Mouse (Mus musculus) urinary bladder, postnatal 14 days (tissue): ENCODE data around the gene Tmem114.

Experiments
- DNase-seq: peaks from one replicate; pipeline ENCODE4 v3.0.0; 2021; ENCODE audit warnings: low spot score

The Tmem114 gene

DNA sequence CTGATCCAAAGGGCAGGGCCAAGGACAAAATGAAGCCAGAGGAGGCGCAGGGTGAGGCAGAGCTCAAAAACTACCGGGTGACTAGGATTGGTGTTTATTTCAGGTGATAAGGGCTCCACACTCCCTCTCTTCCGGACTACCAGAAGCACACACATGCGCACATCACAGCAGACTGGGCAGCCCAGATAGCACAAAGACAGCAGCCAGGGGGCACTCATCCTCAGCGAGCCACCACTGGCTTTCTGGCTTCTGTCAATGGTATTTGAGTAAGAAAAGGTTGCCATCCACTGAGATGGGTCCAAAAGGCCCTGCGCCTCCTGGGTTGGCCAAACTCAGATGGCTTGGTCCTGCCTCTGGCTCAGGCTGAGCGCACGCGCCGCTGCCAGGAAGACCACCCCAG, 15.7 kb downstream of the Tmem114 start:
- DNase-seq, result no peak

GRCm38 (mm10) chr16:8406708-8407107, 18.2 kb downstream of the Tmem114 start:
- peak; percentile 65 for DNase-seq

DNA sequence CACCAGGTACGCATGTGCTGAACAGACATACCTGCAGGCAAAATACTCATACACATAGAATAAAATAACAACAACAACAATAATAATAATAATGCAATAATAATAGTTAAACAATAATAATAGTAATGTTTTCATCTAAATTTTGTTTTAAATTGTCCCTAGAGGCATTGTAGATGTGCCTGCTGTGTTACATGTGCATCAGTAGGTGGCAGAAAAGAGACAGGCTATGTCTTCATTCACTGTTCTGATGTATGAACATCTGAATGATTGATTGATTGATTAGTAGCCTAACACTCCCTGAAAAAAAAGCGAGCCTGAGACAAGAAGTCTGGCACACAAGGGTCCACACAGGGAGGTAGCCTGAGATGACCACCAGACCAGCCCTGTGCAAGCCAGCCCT, 22.3 kb downstream of the Tmem114 start:
- no peak for DNase-seq

DNA sequence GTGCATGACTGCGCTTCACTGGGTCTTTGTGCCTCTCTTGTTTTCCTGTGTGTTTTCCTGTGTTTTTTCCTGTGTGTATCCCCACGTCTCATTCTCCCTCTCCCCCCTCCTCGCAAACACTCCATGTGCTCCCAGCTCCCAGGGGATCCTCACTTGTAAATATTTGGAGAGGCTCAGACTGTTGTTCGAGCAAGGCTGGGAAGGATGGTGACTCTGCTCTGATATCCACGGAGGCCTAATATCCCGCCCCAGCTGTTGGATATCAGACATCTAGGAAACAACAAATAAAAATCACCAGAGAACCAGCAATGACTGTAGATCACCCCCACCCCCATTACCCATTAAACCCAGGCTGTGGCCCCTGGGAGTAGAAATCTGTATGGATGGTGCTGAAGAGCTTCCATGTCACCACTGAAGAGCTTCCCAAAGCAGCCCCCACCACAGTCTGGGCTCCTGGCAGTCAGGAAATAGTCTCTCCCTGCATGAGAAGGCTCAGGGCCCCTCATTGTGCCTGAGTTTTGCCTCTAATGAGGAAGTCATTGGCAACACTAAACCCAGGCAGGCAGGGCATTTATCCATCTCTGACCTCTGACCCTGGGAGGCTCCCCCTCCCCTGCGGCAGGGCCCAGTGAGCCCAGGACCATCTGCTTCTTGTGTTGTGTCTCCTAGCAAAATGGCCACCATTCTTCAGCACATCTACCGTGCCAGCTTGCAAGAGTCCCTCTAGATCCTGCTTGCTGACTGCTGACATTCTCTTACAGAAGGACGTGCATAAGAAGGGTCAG, 23.6 kb downstream of the Tmem114 start:
- DNase-seq, result no peak

DNA sequence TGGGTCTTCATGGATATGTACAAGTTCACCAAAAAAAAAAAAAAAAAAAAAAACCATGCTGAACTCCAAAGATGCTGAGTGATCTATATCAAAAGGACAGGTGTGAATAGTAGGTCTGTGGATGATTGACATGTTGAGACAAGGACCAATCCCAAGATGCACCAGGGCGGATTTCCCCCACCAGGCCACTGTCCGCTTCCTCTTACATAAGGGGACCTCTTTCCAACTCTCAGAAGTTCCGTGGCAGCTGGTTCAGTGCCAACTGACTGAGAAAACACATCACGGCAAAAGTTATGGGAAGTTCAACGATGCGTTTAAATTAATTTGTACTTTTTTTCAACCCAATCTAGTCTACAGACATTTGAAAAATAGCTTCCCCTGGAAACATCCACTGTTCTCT, 25.1 kb downstream of the Tmem114 start:
- DNase-seq, result no peak

GRCm38 (mm10) chr16:8394946-8395345, 30.0 kb downstream of the Tmem114 start:
- DNase-seq, result no peak

DNA sequence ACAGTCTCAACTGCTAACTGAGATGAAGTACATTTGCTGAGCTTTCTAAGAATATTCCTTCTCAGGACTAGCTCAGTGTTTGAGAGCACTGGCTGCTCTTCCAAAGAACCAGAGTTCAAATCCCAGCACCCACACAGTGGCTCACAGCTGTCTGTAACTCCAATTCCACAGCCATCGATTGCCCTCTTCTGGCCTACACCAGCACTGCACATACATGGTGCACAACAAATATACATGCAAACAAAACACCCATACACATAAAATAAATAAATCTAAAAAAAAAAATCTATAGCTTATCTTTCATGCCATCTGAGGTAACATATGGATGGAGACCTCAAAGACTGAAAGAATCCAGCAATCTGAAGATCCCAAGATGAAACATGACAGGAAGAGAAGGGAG, 36.4 kb downstream of the Tmem114 start:
- DNase-seq, result no peak

DNA sequence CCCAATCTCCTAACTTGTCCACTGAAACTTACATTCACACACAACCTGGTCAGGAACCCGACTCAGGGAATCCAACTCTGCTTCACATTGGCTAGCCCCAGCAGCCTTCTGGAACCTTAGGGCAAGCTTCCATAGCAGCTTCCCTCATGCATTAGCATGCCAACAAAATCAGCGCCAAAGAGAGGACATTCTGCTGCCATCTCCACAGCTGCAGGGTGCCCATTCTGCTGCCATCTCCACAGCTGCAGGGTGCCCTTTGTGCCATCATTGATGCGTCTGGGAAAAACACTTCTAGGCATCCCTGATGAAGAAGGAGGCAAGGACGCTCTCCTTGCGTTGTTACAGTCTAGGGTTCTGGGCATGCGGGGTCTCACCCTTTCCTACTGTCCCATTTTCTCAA, 38.5 kb downstream of the Tmem114 start:
- no peak for DNase-seq

- DNase-seq, result no peak
Observed at GRCm38 (mm10) chr16:8385679-8386078, 39.3 kb downstream of the Tmem114 start.

DNA sequence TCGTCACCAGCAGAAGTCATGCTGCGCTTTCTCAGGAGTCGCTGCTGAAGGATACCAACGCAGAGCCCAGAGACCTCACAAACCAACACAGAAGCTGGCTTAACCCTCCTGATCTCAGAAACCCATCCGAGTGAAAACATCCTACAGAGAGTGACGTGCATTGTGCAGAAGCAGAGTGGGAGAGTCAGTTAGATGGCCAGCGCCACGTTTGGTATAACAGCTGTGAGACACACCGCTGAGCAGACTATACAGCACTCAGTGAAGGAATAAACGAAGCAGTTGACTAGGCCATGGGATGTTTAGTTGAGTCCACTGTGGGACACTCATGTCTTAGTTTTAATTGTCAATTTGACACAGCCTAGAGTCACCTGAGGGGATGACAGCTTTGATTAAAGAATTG, 40.2 kb downstream of the Tmem114 start:
- DNase-seq, result no peak

GRCm38 (mm10) chr16:8383396-8383795, 41.5 kb downstream of the Tmem114 start:
- no peak for DNase-seq

DNA sequence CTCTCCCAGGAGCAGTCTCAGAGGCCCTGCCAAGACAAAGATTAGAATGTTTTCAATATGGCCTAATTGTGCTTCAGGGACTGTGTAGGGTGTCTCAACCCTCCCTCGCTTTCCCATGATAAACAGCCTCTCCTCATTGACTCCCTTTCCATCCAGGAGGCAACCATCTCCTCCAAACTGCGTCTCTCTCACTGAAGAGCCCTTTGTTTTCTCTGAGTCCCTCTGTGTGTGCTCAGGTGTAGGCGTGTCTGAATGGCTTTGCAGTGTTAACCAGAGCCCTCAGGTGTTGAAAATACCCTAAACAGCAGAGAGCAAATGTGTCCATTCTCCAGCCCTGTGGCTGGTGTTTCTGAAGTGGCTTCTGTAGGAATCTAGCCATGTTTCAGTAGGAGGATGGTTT, 61.9 kb downstream of the Tmem114 start:
- no peak for DNase-seq
